Mouse (Mus musculus): Measurements from ENCODE around the gene Bend4.

GRCm38 (mm10) chr5:67444217-67445050, 16.3 kb upstream of the Bend4 start:
- TF ChIP-seq CTCF (IDR thresholded peaks at IDR 0.05; ENCODE audit: low read depth, low read length) (no peak), POLR2A (IDR thresholded peaks at IDR 0.05; ENCODE audit: borderline replicate concordance, low read depth, low read length) (no peak)

Data from bone marrow macrophage, adult 2 months (primary cell).